Mouse (Mus musculus): ENCODE data around the gene Tle2. TPM values are rescaled to one million over a fixed set of nuclear protein-coding genes. Genes with fewer than 3 reads are reported as not detected.

Gene Tle2
- polyA plus RNA-seq, 1 experiment from 2014 or later, result 17.8 TPM

GRCm38 (mm10) chr10:81541803-81542202 is 32.6 kb upstream of the Tle2 start:
- Histone ChIP-seq H3K27ac (ENCODE audit: low read depth) (no peak overlapping the region), H3K4me2 (ENCODE audit: low read length) (peak overlapping the region; percentile 95; the same call in 1 of the 2 replicates), H3K36me3 (ENCODE audit: control insufficient read depth, insufficient read depth, low read length) (peaks cover 20% of the 10 kb centered on the region), H3K4me1 (replicated peaks; ENCODE audit: control insufficient read depth, insufficient read depth, low read length) (peaks cover 36% of the 10 kb centered on the region), H3K4me3 (ENCODE audit: low read depth, low read length) (no peak overlapping the region), H3K9me3 (ENCODE audit: control insufficient read depth, low read length) (no peaks in the 10 kb centered on the region), H3K9ac (ENCODE audit: low read length) (peak overlapping the region; percentile 23; the same call in 1 of the 2 replicates), H3K27me3 (replicated peaks; ENCODE audit: control insufficient read depth, insufficient read depth, low read length) (no peaks in the 10 kb centered on the region)
- 66% methylated on average over 10 of the region's 10 CpGs for WGBS
- ATAC-seq (replicated peaks; ENCODE audit: low FRiP score, low TSS enrichment, low read depth) (no peak), DNase-seq (ENCODE audit: low spot score) (no peak)

- DNase-seq (ENCODE audit: low spot score) (no peak), ATAC-seq (replicated peaks; ENCODE audit: low FRiP score, low TSS enrichment, low read depth) (no peak)
- H3K4me1 ChIP-seq (replicated peaks; ENCODE audit: control insufficient read depth, insufficient read depth, low read length), result peaks cover 36% of the 10 kb centered on the region
- 64% methylated on average over 7 of the region's 7 CpGs for WGBS
- H3K9me3 ChIP-seq (ENCODE audit: control insufficient read depth, low read length), result no peaks in the 10 kb centered on the region
- no peaks in the 10 kb centered on the region for H3K27me3 ChIP-seq (replicated peaks; ENCODE audit: control insufficient read depth, insufficient read depth, low read length)
- peak overlapping the region; percentile 95 for H3K4me2 ChIP-seq (ENCODE audit: low read length)
- H3K4me3 ChIP-seq (ENCODE audit: low read depth, low read length), result peak overlapping the region; percentile 91; the same call in 1 of the 2 replicates
- H3K36me3 ChIP-seq (ENCODE audit: control insufficient read depth, insufficient read depth, low read length), result peaks cover 20% of the 10 kb centered on the region
- H3K9ac ChIP-seq (ENCODE audit: low read length), result peak overlapping the region; percentile 90
- no peak overlapping the region for H3K27ac ChIP-seq (ENCODE audit: low read depth)
These were observed 31.5 kb upstream of the Tle2 start for GRCm38 (mm10) chr10:81542727-81543460.

- Histone ChIP-seq H3K27me3 (replicated peaks; ENCODE audit: control insufficient read depth, insufficient read depth, low read length) (no peaks in the 10 kb centered on the region), H3K27ac (ENCODE audit: low read depth) (no peak overlapping the region), H3K9ac (ENCODE audit: low read length) (peak overlapping the region; percentile 90), H3K4me1 (replicated peaks; ENCODE audit: control insufficient read depth, insufficient read depth, low read length) (peaks cover 36% of the 10 kb centered on the region), H3K9me3 (ENCODE audit: control insufficient read depth, low read length) (no peaks in the 10 kb centered on the region), H3K4me3 (ENCODE audit: low read depth, low read length) (peak overlapping the region; percentile 91), H3K4me2 (ENCODE audit: low read length) (peak overlapping the region; percentile 95), H3K36me3 (ENCODE audit: control insufficient read depth, insufficient read depth, low read length) (peaks cover 16% of the 10 kb centered on the region)
- ATAC-seq (replicated peaks; ENCODE audit: low FRiP score, low TSS enrichment, low read depth) (no peak), DNase-seq (ENCODE audit: low spot score) (no peak)
- 83% methylated on average over 1 of the region's 1 CpGs for WGBS
These were observed 30.7 kb upstream of the Tle2 start for GRCm38 (mm10) chr10:81543633-81544032.

GRCm38 (mm10) chr10:81544296-81545160 is 29.8 kb upstream of the Tle2 start:
- no peak for DNase-seq (ENCODE audit: low spot score)
- Histone ChIP-seq H3K4me1 (replicated peaks; ENCODE audit: control insufficient read depth, insufficient read depth, low read length) (peaks cover 39% of the 10 kb centered on the region), H3K4me2 (ENCODE audit: low read length) (peak overlapping the region; percentile 95), H3K9ac (ENCODE audit: low read length) (peak overlapping the region; percentile 90), H3K9me3 (ENCODE audit: control insufficient read depth, low read length) (no peaks in the 10 kb centered on the region), H3K36me3 (ENCODE audit: control insufficient read depth, insufficient read depth, low read length) (peaks cover 10% of the 10 kb centered on the region; the same call in 1 of the 2 replicates), H3K27ac (ENCODE audit: low read depth) (peak overlapping the region; percentile 70; the same call in 1 of the 2 replicates), H3K4me3 (ENCODE audit: low read depth, low read length) (peak overlapping the region; percentile 91), H3K27me3 (replicated peaks; ENCODE audit: control insufficient read depth, insufficient read depth, low read length) (no peaks in the 10 kb centered on the region)
- ATAC-seq (replicated peaks; ENCODE audit: low FRiP score, low TSS enrichment, low read depth), result peak; percentile 41
- WGBS, result under 1% methylated on average over 93 of the region's 93 CpGs

DNA sequence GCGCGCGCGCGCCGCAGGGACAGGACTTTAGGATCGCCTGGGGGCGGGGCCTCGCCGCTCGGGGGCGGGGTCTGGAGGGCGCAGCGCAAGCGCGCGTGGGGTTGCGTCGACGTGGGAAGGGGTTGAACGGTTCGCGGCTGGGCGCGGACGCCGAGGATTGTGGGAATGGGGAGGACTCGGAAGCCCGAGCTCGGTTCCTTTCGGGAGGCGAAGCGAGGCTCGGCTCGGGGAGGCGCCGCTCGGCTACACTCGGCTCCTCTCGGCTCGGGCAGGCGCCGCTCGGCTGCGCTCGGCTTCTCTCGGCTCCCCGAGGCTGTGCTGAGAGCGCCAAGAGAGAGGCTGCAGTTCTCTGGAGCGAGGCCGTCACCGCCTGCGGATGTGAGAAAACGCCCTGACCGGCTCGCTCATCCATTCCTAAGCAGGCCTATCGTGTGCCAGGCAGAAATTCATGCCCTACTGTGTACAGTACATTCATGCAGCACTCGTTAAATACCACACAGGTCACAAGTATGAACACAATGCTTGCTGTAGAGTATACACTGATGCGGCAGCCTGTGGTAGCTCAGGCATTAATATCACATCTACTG is 29.1 kb upstream of the Tle2 start, which contains the start of gene Gna11:
Gene Gna11, minus strand, starts transcription at position 30 of the 587 bp plus-strand sequence.
- Histone ChIP-seq H3K27me3 (replicated peaks; ENCODE audit: control insufficient read depth, insufficient read depth, low read length) (no peaks in the 10 kb centered on the region), H3K4me3 (ENCODE audit: low read depth, low read length) (peak within 1 kb of the TSS; percentile 91), H3K9ac (ENCODE audit: low read length) (peak within 1 kb of the TSS; percentile 90), H3K27ac (ENCODE audit: low read depth) (peak within 1 kb of the TSS; percentile 83), H3K4me2 (ENCODE audit: low read length) (peak within 1 kb of the TSS; percentile 95), H3K36me3 (ENCODE audit: control insufficient read depth, insufficient read depth, low read length) (peaks cover 6% of the 10 kb centered on the region; the same call in 1 of the 2 replicates), H3K9me3 (ENCODE audit: control insufficient read depth, low read length) (no peaks in the 10 kb centered on the region), H3K4me1 (replicated peaks; ENCODE audit: control insufficient read depth, insufficient read depth, low read length) (peaks cover 39% of the 10 kb centered on the region)
- 1% methylated on average over 46 of the region's 59 CpGs for WGBS
- ATAC-seq (replicated peaks; ENCODE audit: low FRiP score, low TSS enrichment, low read depth) (peak; percentile 90), DNase-seq (ENCODE audit: low spot score) (peak; percentile 99)

DNA sequence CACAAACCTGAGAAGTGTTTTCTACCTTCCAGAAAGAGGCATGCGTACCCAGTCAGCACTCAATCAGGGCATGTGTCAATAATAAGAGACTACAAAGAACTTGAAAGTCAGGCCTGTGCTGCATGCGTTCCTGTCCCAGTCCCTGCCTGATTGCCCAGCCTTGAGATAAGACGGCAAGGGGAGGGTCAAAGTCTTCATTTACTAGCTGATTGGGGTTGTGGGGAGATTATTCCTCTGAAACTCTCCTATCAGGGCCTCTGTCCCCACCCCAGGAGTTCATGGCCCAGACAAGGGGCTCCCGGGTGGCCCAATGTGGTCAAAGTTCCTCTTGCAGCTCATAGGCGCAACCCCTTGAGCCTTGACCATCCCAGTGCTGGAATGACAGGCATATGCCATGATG is 28.0 kb upstream of the Tle2 start:
- Histone ChIP-seq H3K4me1 (replicated peaks; ENCODE audit: control insufficient read depth, insufficient read depth, low read length) (peaks cover 39% of the 10 kb centered on the region), H3K27ac (ENCODE audit: low read depth) (peak overlapping the region; percentile 83), H3K36me3 (ENCODE audit: control insufficient read depth, insufficient read depth, low read length) (peaks cover 4% of the 10 kb centered on the region; the same call in 1 of the 2 replicates), H3K4me3 (ENCODE audit: low read depth, low read length) (no peak overlapping the region), H3K4me2 (ENCODE audit: low read length) (peak overlapping the region; percentile 46; the same call in 1 of the 2 replicates), H3K9me3 (ENCODE audit: control insufficient read depth, low read length) (no peaks in the 10 kb centered on the region), H3K27me3 (replicated peaks; ENCODE audit: control insufficient read depth, insufficient read depth, low read length) (no peaks in the 10 kb centered on the region), H3K9ac (ENCODE audit: low read length) (no peak overlapping the region)
- 59% methylated on average over 5 of the region's 5 CpGs for WGBS
- ATAC-seq (replicated peaks; ENCODE audit: low FRiP score, low TSS enrichment, low read depth), result peak; percentile 33
- peak; percentile 76 for DNase-seq (ENCODE audit: low spot score)

DNA sequence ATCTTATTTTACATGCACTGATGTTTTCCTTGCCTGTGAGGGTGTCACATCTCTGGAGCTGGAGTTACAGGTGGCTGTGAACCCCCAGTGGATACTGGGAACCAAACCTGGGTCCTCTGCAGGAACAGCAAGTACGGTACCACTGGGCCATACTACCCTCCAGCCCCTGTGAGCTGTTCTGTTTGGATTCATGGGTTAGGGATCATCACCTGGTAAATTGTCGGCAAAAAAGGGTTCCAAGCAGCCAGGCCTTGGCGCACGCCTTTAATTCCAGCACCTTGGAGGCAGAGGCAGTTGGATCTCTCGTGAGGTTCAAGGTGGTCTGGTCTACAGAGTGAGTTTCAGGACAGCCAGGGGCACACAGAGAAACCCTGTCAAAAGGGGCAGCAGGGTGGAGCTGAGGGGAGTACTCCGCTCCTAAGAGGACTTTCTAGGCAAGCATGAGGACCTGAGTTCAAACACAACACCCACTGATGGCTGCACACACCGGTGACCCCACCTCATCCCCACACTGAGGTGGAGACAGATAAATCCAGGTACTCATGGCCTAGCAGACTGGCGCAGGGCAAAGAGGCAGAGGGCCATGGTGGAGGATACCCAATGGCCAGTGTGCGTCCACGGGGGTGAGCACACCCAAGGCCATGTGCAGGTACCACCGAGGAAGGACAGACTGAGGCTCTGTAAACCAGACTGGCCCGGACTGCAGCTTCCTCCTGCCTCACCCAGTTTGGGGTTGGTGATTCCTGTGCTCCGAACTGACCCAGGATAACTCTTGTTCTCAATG is 27.4 kb upstream of the Tle2 start:
- Histone ChIP-seq H3K4me2 (ENCODE audit: low read length) (peak overlapping the region; percentile 13; the same call in 1 of the 2 replicates), H3K27me3 (replicated peaks; ENCODE audit: control insufficient read depth, insufficient read depth, low read length) (no peaks in the 10 kb centered on the region), H3K27ac (ENCODE audit: low read depth) (peak overlapping the region; percentile 80), H3K36me3 (ENCODE audit: control insufficient read depth, insufficient read depth, low read length) (peaks cover 4% of the 10 kb centered on the region; the same call in 1 of the 2 replicates), H3K4me3 (ENCODE audit: low read depth, low read length) (no peak overlapping the region), H3K9me3 (ENCODE audit: control insufficient read depth, low read length) (no peaks in the 10 kb centered on the region), H3K4me1 (replicated peaks; ENCODE audit: control insufficient read depth, insufficient read depth, low read length) (peaks cover 34% of the 10 kb centered on the region), H3K9ac (ENCODE audit: low read length) (no peak overlapping the region)
- no peak for DNase-seq (ENCODE audit: low spot score)
- 83% methylated on average over 13 of the region's 13 CpGs for whole genome bisulfite sequencing
- ATAC-seq (replicated peaks; ENCODE audit: low FRiP score, low TSS enrichment, low read depth), result no peak
